Mouse (Mus musculus): Measurements from ENCODE around the gene Rap1gap2. TPM values are rescaled to one million over a fixed set of nuclear protein-coding genes. Genes with fewer than 3 reads are reported as not detected.
A peak's percentile ranks its signal among the peaks of the same experiment; 100 is the strongest.

The Rap1gap2 gene
- 7.3 and 12.1 TPM in 2 replicates for polyA plus RNA-seq (2011; ENCODE audit: insufficient read length, low read depth, missing spikeins)

- no peak within 1 kb of the TSS for H3K27ac ChIP-seq (ENCODE audit: insufficient read depth, low read length)
- H3K4me1 ChIP-seq (ENCODE audit: control insufficient read depth, insufficient read depth, low read length) = no peaks in the 10 kb centered on the region
- no peak for TF ChIP-seq CTCF (IDR thresholded peaks at IDR 0.05; ENCODE audit: borderline replicate concordance, insufficient read depth, low read length)
- no peak for TF ChIP-seq POLR2A (IDR thresholded peaks at IDR 0.05; ENCODE audit: low read depth, low read length)
- peak within 1 kb of the TSS; percentile 11 for H3K4me3 ChIP-seq (ENCODE audit: insufficient read depth, low read length)
Measured at GRCm38 (mm10) chr11:74610545-74611176, at the start of gene Rap1gap2. TSS of gene Rap1gap2 (minus strand) at chr11:74610915.

DNA sequence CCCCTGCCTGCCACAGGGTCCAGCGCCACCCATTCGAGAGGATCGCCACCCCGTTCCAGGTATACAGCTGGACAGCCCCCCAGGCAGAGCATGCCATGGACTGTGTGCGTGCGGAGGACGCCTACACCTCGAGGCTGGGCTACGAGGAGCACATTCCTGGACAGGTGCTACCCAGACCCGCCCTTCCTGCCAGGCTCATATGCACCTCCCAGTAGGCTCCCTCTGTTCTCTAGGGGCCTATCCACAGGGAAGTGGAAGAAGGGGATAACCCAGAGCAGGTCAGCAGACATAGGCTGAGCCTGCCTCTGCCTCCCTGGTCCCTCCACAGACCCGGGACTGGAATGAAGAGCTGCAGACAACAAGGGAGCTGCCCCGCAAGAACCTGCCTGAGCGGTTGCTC lies 49.6 kb upstream of the Rap1gap2 start:
- H3K4me1 ChIP-seq (ENCODE audit: control insufficient read depth, insufficient read depth, low read length) = peaks cover 3% of the 10 kb centered on the region; the same call in 1 of the 2 replicates
- TF ChIP-seq POLR2A (IDR thresholded peaks at IDR 0.05; ENCODE audit: low read depth, low read length) = no peak
- TF ChIP-seq CTCF (IDR thresholded peaks at IDR 0.05; ENCODE audit: borderline replicate concordance, insufficient read depth, low read length) = no peak
- H3K4me3 ChIP-seq (ENCODE audit: insufficient read depth, low read length) = no peak overlapping the region
- H3K27ac ChIP-seq (ENCODE audit: insufficient read depth, low read length) = no peak overlapping the region

- Histone ChIP-seq H3K4me3 (ENCODE audit: insufficient read depth, low read length) (no peak overlapping the region), H3K27ac (ENCODE audit: insufficient read depth, low read length) (no peak overlapping the region), H3K4me1 (ENCODE audit: control insufficient read depth, insufficient read depth, low read length) (peaks cover 6% of the 10 kb centered on the region; the same call in 1 of the 2 replicates)
- TF ChIP-seq CTCF (IDR thresholded peaks at IDR 0.05; ENCODE audit: borderline replicate concordance, insufficient read depth, low read length) = no peak
- no peak for TF ChIP-seq POLR2A (IDR thresholded peaks at IDR 0.05; ENCODE audit: low read depth, low read length)
Measured at GRCm38 (mm10) chr11:74655941-74656340, 45.2 kb upstream of the Rap1gap2 start.

DNA sequence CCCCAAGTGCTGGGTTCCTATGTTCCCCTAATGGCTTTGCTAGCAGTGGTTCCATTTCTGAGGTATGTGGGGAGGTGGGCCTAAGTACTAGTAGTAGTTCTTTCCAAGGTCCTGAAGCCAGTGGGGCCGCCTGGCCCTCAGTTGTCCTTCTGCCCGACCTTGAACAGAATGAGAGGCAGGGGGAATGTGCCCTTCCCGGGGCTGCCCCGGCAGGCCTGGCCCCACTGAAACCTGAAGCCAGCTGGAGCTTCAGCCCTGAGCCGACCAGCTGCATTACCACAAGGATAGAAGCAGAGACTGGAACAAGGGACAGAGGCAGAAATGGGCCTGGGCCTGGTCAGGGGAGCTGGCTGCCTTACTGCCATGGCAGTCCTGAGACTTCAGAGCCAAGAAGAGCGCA lies 42.7 kb upstream of the Rap1gap2 start:
- TF ChIP-seq CTCF (IDR thresholded peaks at IDR 0.05; ENCODE audit: borderline replicate concordance, insufficient read depth, low read length) (no peak), POLR2A (IDR thresholded peaks at IDR 0.05; ENCODE audit: low read depth, low read length) (no peak)
- no peak overlapping the region for H3K27ac ChIP-seq (ENCODE audit: insufficient read depth, low read length)
- peaks cover 10% of the 10 kb centered on the region; the same call in 1 of the 2 replicates for H3K4me1 ChIP-seq (ENCODE audit: control insufficient read depth, insufficient read depth, low read length)
- H3K4me3 ChIP-seq (ENCODE audit: insufficient read depth, low read length) = no peak overlapping the region

DNA sequence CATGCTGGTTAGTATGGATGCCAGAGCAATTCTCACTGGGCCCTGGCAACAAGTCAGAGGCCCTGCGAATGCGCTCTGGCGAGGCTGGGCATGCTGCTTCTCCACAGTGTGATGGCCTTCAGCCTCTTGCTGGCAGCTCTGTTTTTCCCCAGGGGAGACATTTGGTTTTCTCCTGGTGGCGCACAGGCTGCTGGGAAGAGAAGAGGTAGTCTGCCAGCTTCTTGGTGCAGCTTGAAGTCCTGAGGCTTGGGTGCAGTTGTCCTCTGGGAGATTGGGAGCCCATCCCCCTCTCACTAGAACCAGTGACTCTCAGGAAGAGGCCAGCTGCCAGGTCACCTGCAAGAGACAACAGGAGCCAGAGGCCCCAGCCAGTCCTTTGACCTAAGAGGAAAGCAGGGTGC lies 42.1 kb upstream of the Rap1gap2 start:
- H3K4me3 ChIP-seq (ENCODE audit: insufficient read depth, low read length) = no peak overlapping the region
- no peak overlapping the region for H3K27ac ChIP-seq (ENCODE audit: insufficient read depth, low read length)
- peaks cover 10% of the 10 kb centered on the region; the same call in 1 of the 2 replicates for H3K4me1 ChIP-seq (ENCODE audit: control insufficient read depth, insufficient read depth, low read length)
- no peak for TF ChIP-seq POLR2A (IDR thresholded peaks at IDR 0.05; ENCODE audit: low read depth, low read length)
- no peak for TF ChIP-seq CTCF (IDR thresholded peaks at IDR 0.05; ENCODE audit: borderline replicate concordance, insufficient read depth, low read length)

GRCm38 (mm10) chr11:74650576-74651100 lies 39.9 kb upstream of the Rap1gap2 start:
- Histone ChIP-seq H3K4me3 (ENCODE audit: insufficient read depth, low read length) (peak overlapping the region; percentile 87), H3K4me1 (ENCODE audit: control insufficient read depth, insufficient read depth, low read length) (peaks cover 8% of the 10 kb centered on the region; the same call in 1 of the 2 replicates), H3K27ac (ENCODE audit: insufficient read depth, low read length) (no peak overlapping the region)
- TF ChIP-seq CTCF (IDR thresholded peaks at IDR 0.05; ENCODE audit: borderline replicate concordance, insufficient read depth, low read length) (no peak), POLR2A (IDR thresholded peaks at IDR 0.05; ENCODE audit: low read depth, low read length) (no peak)

DNA sequence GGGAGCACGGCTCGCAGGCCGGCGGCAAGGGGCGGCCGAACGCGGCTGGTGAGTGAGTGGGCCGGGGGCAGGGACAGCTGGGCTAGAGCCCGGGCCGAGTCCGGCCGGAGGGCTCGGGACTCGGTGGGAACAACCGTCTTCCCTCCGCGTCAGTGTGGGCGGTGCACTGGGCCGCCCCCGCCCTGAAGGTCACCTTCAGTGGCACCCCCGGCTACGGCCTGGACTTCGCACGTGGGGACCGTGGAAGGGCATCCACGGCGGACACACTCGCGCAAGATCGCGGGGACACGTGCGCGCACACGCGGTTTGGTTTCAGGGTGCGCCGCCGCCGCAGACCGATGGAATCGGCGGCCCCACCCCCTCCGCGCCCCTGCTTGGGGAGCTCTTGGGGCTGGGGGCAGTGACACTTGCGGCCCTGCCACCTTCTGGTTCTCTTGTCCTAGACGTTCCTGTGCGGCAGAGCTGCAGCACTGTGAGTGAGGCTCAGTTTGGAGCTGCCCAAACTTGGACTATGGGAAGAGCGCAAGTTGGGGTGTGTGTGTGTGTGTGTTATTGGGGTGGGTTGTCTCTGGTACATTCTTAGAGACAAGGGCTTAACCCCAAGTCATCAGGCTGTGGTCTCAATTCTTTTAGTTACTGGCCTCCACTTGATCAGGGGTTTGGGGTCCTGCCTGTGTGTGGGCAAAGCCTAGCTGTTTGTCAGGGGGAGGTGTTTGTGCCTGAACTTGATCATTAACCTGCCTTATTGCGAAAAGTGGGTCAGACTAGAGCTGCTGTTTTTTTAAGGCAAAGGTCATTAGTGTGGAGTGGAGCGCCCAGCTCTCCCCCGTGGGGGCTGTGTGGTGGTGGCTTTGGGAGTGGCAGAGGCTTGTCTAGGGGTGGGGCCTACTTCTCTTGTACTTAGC lies 39.2 kb upstream of the Rap1gap2 start:
- H3K4me3 ChIP-seq (ENCODE audit: insufficient read depth, low read length) = peak overlapping the region; percentile 87
- H3K4me1 ChIP-seq (ENCODE audit: control insufficient read depth, insufficient read depth, low read length) = peaks cover 7% of the 10 kb centered on the region; the same call in 1 of the 2 replicates
- TF ChIP-seq POLR2A (IDR thresholded peaks at IDR 0.05; ENCODE audit: low read depth, low read length) = no peak
- no peak for TF ChIP-seq CTCF (IDR thresholded peaks at IDR 0.05; ENCODE audit: borderline replicate concordance, insufficient read depth, low read length)
- no peak overlapping the region; the same call in 1 of the 2 replicates for H3K27ac ChIP-seq (ENCODE audit: insufficient read depth, low read length)

- peak within 1 kb of the TSS; percentile 87 for H3K4me3 ChIP-seq (ENCODE audit: insufficient read depth, low read length)
- H3K4me1 ChIP-seq (ENCODE audit: control insufficient read depth, insufficient read depth, low read length) = peaks cover 7% of the 10 kb centered on the region; the same call in 1 of the 2 replicates
- TF ChIP-seq CTCF (IDR thresholded peaks at IDR 0.05; ENCODE audit: borderline replicate concordance, insufficient read depth, low read length) (no peak), POLR2A (IDR thresholded peaks at IDR 0.05; ENCODE audit: low read depth, low read length) (peak; percentile 64)
- H3K27ac ChIP-seq (ENCODE audit: insufficient read depth, low read length) = peak within 1 kb of the TSS; percentile 49
Measured at GRCm38 (mm10) chr11:74649095-74649646, 38.5 kb upstream of the Rap1gap2 start, which contains the start of gene Cluh. TSS of gene Cluh (plus strand) at chr11:74649495.

- H3K4me1 ChIP-seq (ENCODE audit: control insufficient read depth, insufficient read depth, low read length) = peaks cover 7% of the 10 kb centered on the region; the same call in 1 of the 2 replicates
- TF ChIP-seq CTCF (IDR thresholded peaks at IDR 0.05; ENCODE audit: borderline replicate concordance, insufficient read depth, low read length) (no peak), POLR2A (IDR thresholded peaks at IDR 0.05; ENCODE audit: low read depth, low read length) (no peak)
- H3K27ac ChIP-seq (ENCODE audit: insufficient read depth, low read length) = peak overlapping the region; percentile 49
- H3K4me3 ChIP-seq (ENCODE audit: insufficient read depth, low read length) = peak overlapping the region; percentile 87
Measured at GRCm38 (mm10) chr11:74648676-74649075, 38.0 kb upstream of the Rap1gap2 start.
